Comparison of ENCODE assay signal across 9 mouse cellular contexts in the genomic region with DNA sequence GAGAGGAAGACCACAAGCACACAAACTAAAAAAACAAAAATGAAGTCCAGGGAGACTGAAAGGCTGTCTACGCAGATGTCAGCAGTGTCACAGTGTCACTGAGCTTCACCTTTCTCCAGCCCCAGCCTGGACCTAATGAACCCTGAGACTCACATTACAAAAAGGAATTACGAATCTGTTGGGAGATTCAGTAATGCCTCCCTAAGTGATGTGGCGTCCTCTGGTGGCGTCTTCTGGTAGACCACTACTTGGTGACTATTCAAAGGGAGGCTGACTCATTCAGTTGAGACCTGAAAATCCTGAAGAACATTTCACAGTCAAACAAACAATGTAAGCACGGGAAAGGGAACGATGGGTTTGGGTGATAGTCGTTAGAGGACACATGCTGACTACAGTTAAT. TPM values are rescaled to one million over a fixed set of nuclear protein-coding genes. Genes with fewer than 3 reads are reported as not detected.
DNase-seq lines count a peak whose midpoint lies in the region; ATAC-seq and TF ChIP-seq lines count a peak whose summit lies in the region.
"Had no signal": no experiment of that assay in that cellular context is flagged by ENCODE, and none has a peak within 500 bp of the region (broad histone marks: within the 10 kb centered on the region; RNA-seq: fewer than 3 reads in every experiment).

No protein-coding gene starts in this region.

- H3K4me3 ChIP-seq in kidney, adult 2 months (ENCODE audit: insufficient read depth, low read depth, low read length): no peak overlapping the region
- H3K4me3 ChIP-seq in kidney, embryonic 16.5 days (ENCODE audit: low read length): no peak overlapping the region
- no peak overlapping the region for H3K4me3 ChIP-seq in embryonic facial prominence, embryonic 14.5 days (ENCODE audit: low read depth, low read length)
- H3K4me3 ChIP-seq in kidney, postnatal 0 days (replicated peaks; ENCODE audit: low read depth, low read length): no peak overlapping the region
- no peak overlapping the region for H3K4me3 ChIP-seq in limb, embryonic 11.5 days (ENCODE audit: low read depth, low read length)
- H3K4me3 ChIP-seq: midbrain, embryonic 12.5 days had no signal

- H3K4me2 ChIP-seq in kidney, embryonic 16.5 days (replicated peaks; ENCODE audit: low read depth, low read length): no peak overlapping the region
- no peak overlapping the region for H3K4me2 ChIP-seq in embryonic facial prominence, embryonic 14.5 days (ENCODE audit: low read depth, low read length)
- no peak overlapping the region for H3K4me2 ChIP-seq in kidney, postnatal 0 days (ENCODE audit: low read length)
- H3K4me2 ChIP-seq in limb, embryonic 11.5 days (ENCODE audit: low read depth, severe bottlenecking): no peak overlapping the region
- H3K4me2 ChIP-seq: midbrain, embryonic 12.5 days had no signal

- H3K9me3 ChIP-seq in kidney, embryonic 16.5 days (ENCODE audit: low read length): no peaks in the 10 kb centered on the region
- H3K9me3 ChIP-seq in embryonic facial prominence, embryonic 14.5 days (ENCODE audit: control insufficient read depth, low read length): no peaks in the 10 kb centered on the region
- no peaks in the 10 kb centered on the region for H3K9me3 ChIP-seq in kidney, postnatal 0 days (replicated peaks; ENCODE audit: low read length)
- no peaks in the 10 kb centered on the region for H3K9me3 ChIP-seq in limb, embryonic 11.5 days (ENCODE audit: control insufficient read depth, low read length)
- H3K9me3 ChIP-seq: midbrain, embryonic 12.5 days had no signal

- WGBS in kidney, adult 2 months: 5% methylated on average over 7 of the region's 7 CpGs
- 5% methylated on average over 7 of the region's 7 CpGs for WGBS in kidney, embryonic 16.5 days
- 11% methylated on average over 7 of the region's 7 CpGs for WGBS in embryonic facial prominence, embryonic 14.5 days
- WGBS in kidney, postnatal 0 days: 7% methylated on average over 7 of the region's 7 CpGs
- 10% methylated on average over 7 of the region's 7 CpGs for WGBS in limb, embryonic 11.5 days

- no peaks in the 10 kb centered on the region for H3K36me3 ChIP-seq in kidney, adult 2 months (ENCODE audit: control insufficient read depth, insufficient read depth, low read length)
- no peaks in the 10 kb centered on the region for H3K36me3 ChIP-seq in kidney, embryonic 16.5 days (ENCODE audit: insufficient read depth, low read length)
- H3K36me3 ChIP-seq in embryonic facial prominence, embryonic 14.5 days (ENCODE audit: control insufficient read depth, insufficient read depth, low read length): no peaks in the 10 kb centered on the region
- no peaks in the 10 kb centered on the region for H3K36me3 ChIP-seq in kidney, postnatal 0 days (ENCODE audit: insufficient read depth, low read length)
- H3K36me3 ChIP-seq in limb, embryonic 11.5 days (ENCODE audit: control insufficient read depth, insufficient read depth, low read length): no peaks in the 10 kb centered on the region
- H3K36me3 ChIP-seq: midbrain, embryonic 12.5 days had no signal

- TF ChIP-seq POLR2A in kidney, adult 2 months (IDR thresholded peaks at IDR 0.05; ENCODE audit: low read depth, low read length): no peak

- H3K27me3 ChIP-seq in kidney, adult 2 months (replicated peaks; ENCODE audit: control insufficient read depth, insufficient read depth, low read length): peaks cover 3% of the 10 kb centered on the region; the same call in 1 of the 2 replicates
- H3K27me3 ChIP-seq in kidney, embryonic 16.5 days (ENCODE audit: insufficient read depth, low read length): peaks cover 45% of the 10 kb centered on the region
- H3K27me3 ChIP-seq in embryonic facial prominence, embryonic 14.5 days (replicated peaks; ENCODE audit: control insufficient read depth, insufficient read depth, low read length): peaks cover 30% of the 10 kb centered on the region
- peaks cover 23% of the 10 kb centered on the region for H3K27me3 ChIP-seq in kidney, postnatal 0 days (ENCODE audit: insufficient read depth, low read length)
- peaks cover 36% of the 10 kb centered on the region for H3K27me3 ChIP-seq in limb, embryonic 11.5 days (ENCODE audit: control insufficient read depth, insufficient read depth, low read length)

- no peak overlapping the region for H3K27ac ChIP-seq in kidney, adult 2 months (ENCODE audit: insufficient read depth, low read depth, low read length)
- H3K27ac ChIP-seq in kidney, embryonic 16.5 days (ENCODE audit: low read length): no peak overlapping the region
- H3K27ac ChIP-seq in embryonic facial prominence, embryonic 14.5 days (replicated peaks; ENCODE audit: low read depth, low read length): no peak overlapping the region
- H3K27ac ChIP-seq in kidney, postnatal 0 days: no peak overlapping the region
- no peak overlapping the region for H3K27ac ChIP-seq in limb, embryonic 11.5 days (replicated peaks; ENCODE audit: low read depth, low read length)
- H3K27ac ChIP-seq: midbrain, embryonic 12.5 days had no signal

- ATAC-seq in kidney, embryonic 16.5 days (ENCODE audit: low FRiP score, low TSS enrichment): no peak
- ATAC-seq in embryonic facial prominence, embryonic 14.5 days (ENCODE audit: low read depth): 0 out of 2 replicates have a peak, but pooled peaks have one; percentile 9
- ATAC-seq in kidney, postnatal 0 days (replicated peaks; ENCODE audit: low FRiP score, low read depth): no peak
- ATAC-seq in limb, embryonic 11.5 days (ENCODE audit: insufficient number of reproducible peaks, low FRiP score, low TSS enrichment, low read depth): no peak

- TF ChIP-seq CTCF in kidney, adult 2 months (conservative IDR thresholded peaks at IDR 0.05; ENCODE audit: insufficient read depth, insufficient read length, low read depth, low read length): peak; percentile 69
- TF ChIP-seq CTCF in kidney, postnatal 0 days (IDR thresholded peaks at IDR 0.05; ENCODE audit: low read depth): peak; percentile 99

- no peaks in the 10 kb centered on the region for H3K4me1 ChIP-seq in kidney, adult 2 months (ENCODE audit: control insufficient read depth, insufficient read depth, low read length)
- H3K4me1 ChIP-seq in kidney, embryonic 16.5 days (ENCODE audit: insufficient read depth, low read length): peaks cover 5% of the 10 kb centered on the region; the same call in 1 of the 2 replicates
- H3K4me1 ChIP-seq in embryonic facial prominence, embryonic 14.5 days (ENCODE audit: control insufficient read depth, insufficient read depth, low read length): peaks cover 3% of the 10 kb centered on the region
- 0 out of 2 replicates have a peak, but pooled peaks cover 3% of the 10 kb centered on the region for H3K4me1 ChIP-seq in kidney, postnatal 0 days (replicated peaks; ENCODE audit: insufficient read depth, low read length)
- H3K4me1 ChIP-seq in limb, embryonic 11.5 days (ENCODE audit: control insufficient read depth, insufficient read depth, low read length): no peaks in the 10 kb centered on the region

- DNase-seq in kidney, adult 2 months: peak; percentile 65
- DNase-seq in adrenal gland, adult 8-10 months: peak; percentile 77
- DNase-seq in embryonic facial prominence, embryonic 14.5 days (ENCODE audit: low spot score): peak; percentile 80
- peak; percentile 88 for DNase-seq in kidney, postnatal 0 days (ENCODE audit: low spot score)
- peak; percentile 85 for DNase-seq in limb, embryonic 11.5 days (ENCODE audit: low spot score)
- DNase-seq in right cerebral cortex, postnatal 10 days (ENCODE audit: low spot score in 2 of 2): peak; percentile 82 to 92
- DNase-seq in B cell, adult 2 months: no peak

- H3K9ac ChIP-seq in kidney, embryonic 16.5 days (replicated peaks; ENCODE audit: low read length): no peak overlapping the region
- no peak overlapping the region for H3K9ac ChIP-seq in embryonic facial prominence, embryonic 14.5 days (ENCODE audit: low read depth, low read length)
- H3K9ac ChIP-seq in kidney, postnatal 0 days (ENCODE audit: low read depth, low read length): no peak overlapping the region
- H3K9ac ChIP-seq in limb, embryonic 11.5 days (ENCODE audit: low read length): no peak overlapping the region
- H3K9ac ChIP-seq: midbrain, embryonic 12.5 days had no signal

RNA-seq across cellular contexts. Expression of a gene that starts 6.0 kb away (rescaled TPM):
- 1.7 and 2.1 TPM in 2 replicates for polyA plus RNA-seq in kidney, adult 2 months (2012; rRNA removed)
- polyA plus RNA-seq in kidney, embryonic 16.5 days (2015; fragmentation: Nextera tagmentation; extraction: Ambion mirVana): 1.4 and 2.0 TPM in 2 replicates
- 100 to 1,000 TPM in 2 of 4 experiments, 10 to 100 TPM in 2; 66.1 to 162 (median 106) TPM for total RNA-seq in adrenal gland, adult 8-10 months (2022)
- polyA plus RNA-seq in embryonic facial prominence, embryonic 14.5 days (2014; fragmentation: Nextera tagmentation; extraction: Ambion mirVana): 7.1 and 7.8 TPM in 2 replicates
- polyA plus RNA-seq in kidney, postnatal 0 days (2015; fragmentation: Nextera tagmentation; extraction: Ambion mirVana): 2.1 and 2.6 TPM in 2 replicates
- polyA plus RNA-seq in limb, embryonic 11.5 days (2014; fragmentation: Nextera tagmentation; extraction: Ambion mirVana): 0.80 and 0.89 TPM in 2 replicates

Comparison
In these comparisons a context has a peak if more than half of its experiments do, and no peak if none do; other contexts are left out.
1. DNase-seq: peak in kidney, adult 2 months (single experiment), adrenal gland, adult 8-10 months (single experiment), embryonic facial prominence, embryonic 14.5 days (single experiment), kidney, postnatal 0 days (single experiment), limb, embryonic 11.5 days (single experiment) and right cerebral cortex, postnatal 10 days (2 of 2); none in B cell, adult 2 months (0 of 2).